Mouse (Mus musculus) embryonic facial prominence, embryonic 14.5 days (tissue): Measurements from ENCODE around the gene Gid8. TPM values are rescaled to one million over a fixed set of nuclear protein-coding genes. Genes with fewer than 3 reads are reported as not detected.
A peak's percentile ranks its signal among the peaks of the same experiment; 100 is the strongest.

Experiments used
- ATAC-seq: fragments of 200-750 bp; cut with Nextera tagmentation; 2 replicates; pipeline ENCODE4 v1.8.0; 2017; ENCODE audit warnings: low read depth, moderate number of reproducible peaks, moderate TSS enrichment
- DNase-seq: peaks from one replicate; pipeline ENCODE4 v3.0.0-alpha.2; 2015; ENCODE audit warnings: low spot score
- H3K27ac ChIP-seq: fragments of 300-500 bp; sonication (generic); replicated peaks from 2 replicates; pipeline ENCODE4 v1.5.1; 2014; ENCODE audit warnings: low read depth, mild to moderate bottlenecking, low read length, moderate library complexity
- H3K27me3 ChIP-seq: fragments of 300-500 bp; sonication (generic); replicated peaks from 2 replicates; pipeline ENCODE4 v1.6.1; 2014; ENCODE audit warnings: low read length; ENCODE audit not compliant: control insufficient read depth, insufficient read depth
- H3K36me3 ChIP-seq: fragments of 300-500 bp; sonication (generic); 2 replicates; pipeline ENCODE4 v1.6.1; 2014; ENCODE audit warnings: low read length, mixed read lengths; ENCODE audit not compliant: control insufficient read depth, insufficient read depth
- H3K4me1 ChIP-seq: fragments of 300-500 bp; sonication (generic); 2 replicates; pipeline ENCODE4 v1.6.1; 2014; ENCODE audit warnings: antibody characterized with exemption, low read length; ENCODE audit not compliant: control insufficient read depth, insufficient read depth
- H3K4me2 ChIP-seq: fragments of 300-500 bp; sonication (generic); 2 replicates; pipeline ENCODE4 v1.6.1; 2014; ENCODE audit warnings: low read depth, mild to moderate bottlenecking, low read length, moderate library complexity, mixed read lengths
- H3K4me3 ChIP-seq: fragments of 300-500 bp; sonication (generic); 2 replicates; pipeline ENCODE4 v1.5.1; 2014; ENCODE audit warnings: low read depth, mild to moderate bottlenecking, low read length
- H3K9ac ChIP-seq: fragments of 300-500 bp; sonication (generic); 2 replicates; pipeline ENCODE4 v1.6.1; 2014; ENCODE audit warnings: low read depth, mild to moderate bottlenecking, low read length, moderate library complexity, mixed read lengths
- H3K9me3 ChIP-seq: fragments of 300-500 bp; sonication (generic); 2 replicates; pipeline ENCODE4 v1.6.1; 2016; ENCODE audit warnings: low read length; ENCODE audit not compliant: control insufficient read depth
- WGBS: fragments of 180-500 bp; shearing (Covaris S2); extraction: QIAGEN DNeasy Blood & Tissue Kit; methylation state at CpG from one replicate; pipeline ENCODE4 v1.1.7; 2014; 5-methylcytosine and 5-hydroxymethylcytosine counted together
- polyA plus RNA-seq: library from polyadenylated mRNA; unstranded; fragments of >200 nt; fragmentation: Nextera tagmentation; extraction: Ambion mirVana; gene quantifications from 2 replicates; pipeline ENCODE4 v1.2.1, GENCODE M21; 2014

Gene Gid8
- 56.8 and 59.4 TPM in 2 replicates for polyA plus RNA-seq

GRCm38 (mm10) chr2:180709923-180710272, at the start of gene Gid8, which contains the start of gene Dido1:
Gene Gid8 (plus strand): TSS chr2:180710117.
Gene Dido1 (minus strand): TSS chr2:180709999.
- under 1% methylated on average over 19 of the region's 43 CpGs for WGBS
- H3K9me3 ChIP-seq: no peaks in the 10 kb centered on the region

GRCm38 (mm10) chr2:180660521-180660920, 49.4 kb upstream of the Gid8 start:
- no peaks in the 10 kb centered on the region for H3K9me3 ChIP-seq
- H3K36me3 ChIP-seq: peaks cover 36% of the 10 kb centered on the region
- no peak overlapping the region for H3K4me2 ChIP-seq
- H3K27ac ChIP-seq: no peak overlapping the region
- no peak overlapping the region for H3K9ac ChIP-seq
- no peak for DNase-seq
- WGBS: 97% methylated on average over 5 of the region's 5 CpGs
- no peaks in the 10 kb centered on the region for H3K27me3 ChIP-seq
- 0 out of 2 replicates have a peak, but pooled peaks cover 4% of the 10 kb centered on the region for H3K4me1 ChIP-seq
- H3K4me3 ChIP-seq: no peak overlapping the region
- no peak for ATAC-seq

More at GRCm38 (mm10) chr2:180709923-180710272, at the start of gene Gid8, which contains the start of gene Dido1:
- peak within 1 kb of the TSS; percentile 86 for H3K27ac ChIP-seq
- peaks cover 16% of the 10 kb centered on the region for H3K4me1 ChIP-seq
- H3K9ac ChIP-seq: peak within 1 kb of the TSS; percentile 98
- peak within 1 kb of the TSS; percentile 81 for H3K4me2 ChIP-seq
- H3K36me3 ChIP-seq: peaks cover 30% of the 10 kb centered on the region
- DNase-seq (peak; percentile 99), ATAC-seq (peak; percentile 97)
- H3K4me3 ChIP-seq: peak within 1 kb of the TSS; percentile 86
- H3K27me3 ChIP-seq: no peaks in the 10 kb centered on the region

- H3K4me1 ChIP-seq: 0 out of 2 replicates have a peak, but pooled peaks cover 4% of the 10 kb centered on the region
- H3K9me3 ChIP-seq: no peaks in the 10 kb centered on the region
- WGBS: 89% methylated on average over 4 of the region's 4 CpGs
- H3K36me3 ChIP-seq: peaks cover 51% of the 10 kb centered on the region
- no peak overlapping the region for H3K9ac ChIP-seq
- DNase-seq: no peak
- H3K27ac ChIP-seq: no peak overlapping the region
- no peak for ATAC-seq
- H3K27me3 ChIP-seq: no peaks in the 10 kb centered on the region
- H3K4me2 ChIP-seq: no peak overlapping the region
- H3K4me3 ChIP-seq: no peak overlapping the region
Measured at GRCm38 (mm10) chr2:180662008-180662407, 47.9 kb upstream of the Gid8 start.

- no peak for ATAC-seq
- Histone ChIP-seq H3K36me3 (peaks cover 58% of the 10 kb centered on the region), H3K9me3 (no peaks in the 10 kb centered on the region), H3K27me3 (no peaks in the 10 kb centered on the region), H3K4me2 (no peak overlapping the region), H3K9ac (no peak overlapping the region), H3K4me1 (no peaks in the 10 kb centered on the region), H3K27ac (no peak overlapping the region), H3K4me3 (no peak overlapping the region)
- no peak for DNase-seq
- 95% methylated on average over 2 of the region's 2 CpGs for WGBS
Measured at GRCm38 (mm10) chr2:180676706-180677105, 33.2 kb upstream of the Gid8 start.

GRCm38 (mm10) chr2:180678609-180679140, 31.2 kb upstream of the Gid8 start:
- Histone ChIP-seq H3K9ac (no peak overlapping the region), H3K4me2 (no peak overlapping the region), H3K9me3 (no peaks in the 10 kb centered on the region), H3K4me3 (no peak overlapping the region), H3K27me3 (no peaks in the 10 kb centered on the region), H3K27ac (no peak overlapping the region), H3K4me1 (no peaks in the 10 kb centered on the region), H3K36me3 (peaks cover 58% of the 10 kb centered on the region)
- DNase-seq: peak; percentile 56
- peak; percentile 66 for ATAC-seq
- WGBS: 25% methylated on average over 4 of the region's 4 CpGs

GRCm38 (mm10) chr2:180681225-180681624, 28.7 kb upstream of the Gid8 start:
- Histone ChIP-seq H3K4me1 (no peaks in the 10 kb centered on the region), H3K27ac (no peak overlapping the region), H3K4me2 (no peak overlapping the region), H3K9ac (no peak overlapping the region), H3K9me3 (no peaks in the 10 kb centered on the region), H3K36me3 (peaks cover 67% of the 10 kb centered on the region), H3K27me3 (no peaks in the 10 kb centered on the region), H3K4me3 (no peak overlapping the region)
- WGBS: 55% methylated on average over 2 of the region's 2 CpGs
- DNase-seq (no peak), ATAC-seq (no peak)

GRCm38 (mm10) chr2:180683524-180683923, 26.4 kb upstream of the Gid8 start:
- Histone ChIP-seq H3K9me3 (no peaks in the 10 kb centered on the region), H3K27me3 (no peaks in the 10 kb centered on the region), H3K9ac (no peak overlapping the region), H3K27ac (no peak overlapping the region), H3K36me3 (peaks cover 90% of the 10 kb centered on the region), H3K4me1 (no peaks in the 10 kb centered on the region), H3K4me2 (no peak overlapping the region), H3K4me3 (no peak overlapping the region)
- ATAC-seq (no peak), DNase-seq (no peak)
- WGBS: 93% methylated on average over 2 of the region's 2 CpGs

- DNase-seq: no peak
- Histone ChIP-seq H3K36me3 (peaks cover 95% of the 10 kb centered on the region), H3K27ac (no peak overlapping the region), H3K9me3 (no peaks in the 10 kb centered on the region), H3K4me3 (no peak overlapping the region), H3K9ac (no peak overlapping the region), H3K27me3 (no peaks in the 10 kb centered on the region), H3K4me2 (no peak overlapping the region), H3K4me1 (no peaks in the 10 kb centered on the region)
- WGBS: 97% methylated on average over 4 of the region's 4 CpGs
- ATAC-seq: no peak
Measured at GRCm38 (mm10) chr2:180684031-180684430, 25.9 kb upstream of the Gid8 start.

- peaks cover 60% of the 10 kb centered on the region for H3K36me3 ChIP-seq
- WGBS: 91% methylated on average over 5 of the region's 5 CpGs
Measured at GRCm38 (mm10) chr2:180689841-180690240, 20.1 kb upstream of the Gid8 start.

More at GRCm38 (mm10) chr2:180689841-180690240, 20.1 kb upstream of the Gid8 start:
- Histone ChIP-seq H3K27ac (no peak overlapping the region), H3K4me1 (no peaks in the 10 kb centered on the region), H3K9me3 (no peaks in the 10 kb centered on the region), H3K4me3 (no peak overlapping the region), H3K9ac (no peak overlapping the region), H3K27me3 (no peaks in the 10 kb centered on the region), H3K4me2 (no peak overlapping the region)
- ATAC-seq (no peak), DNase-seq (no peak)
